Mouse (Mus musculus) hindbrain, embryonic 10.5 days (tissue): Measurements from ENCODE around the gene Creb3l4. TPM values are rescaled to one million over a fixed set of nuclear protein-coding genes. Genes with fewer than 3 reads are reported as not detected.

Experiments
- DNase-seq: peaks from one replicate; pipeline ENCODE4 v3.0.0-alpha.2; 2017; ENCODE audit warnings: low spot score
- H3K27ac ChIP-seq: fragments of 300-500 bp; sonication (generic); 2 replicates; pipeline ENCODE4 v1.5.1; 2016; ENCODE audit warnings: mild to moderate bottlenecking, moderate library complexity
- H3K27me3 ChIP-seq: fragments of 300-500 bp; sonication (generic); 2 replicates; pipeline ENCODE4 v1.6.1; 2016; ENCODE audit warnings: mild to moderate bottlenecking; ENCODE audit not compliant: poor library complexity, insufficient read depth, severe bottlenecking
- H3K36me3 ChIP-seq: fragments of 300-500 bp; sonication (generic); 2 replicates; pipeline ENCODE4 v1.6.1; 2016; ENCODE audit warnings: mild to moderate bottlenecking, moderate library complexity
- H3K4me1 ChIP-seq: fragments of 300-500 bp; sonication (generic); replicated peaks from 2 replicates; pipeline ENCODE4 v1.6.1; 2016; ENCODE audit warnings: mild to moderate bottlenecking
- H3K4me3 ChIP-seq: fragments of 300-500 bp; sonication (generic); 2 replicates; pipeline ENCODE4 v1.5.1; 2016; ENCODE audit warnings: mild to moderate bottlenecking, moderate library complexity
- H3K9me3 ChIP-seq: fragments of 300-500 bp; sonication (generic); 2 replicates; pipeline ENCODE4 v1.6.1; 2016; ENCODE audit warnings: mild to moderate bottlenecking, moderate library complexity
- WGBS: fragments of 180-500 bp; shearing (Covaris S2); methylation state at CpG from one replicate; pipeline ENCODE4 v1.1.7; 2016; 5-methylcytosine and 5-hydroxymethylcytosine counted together
- polyA plus RNA-seq: library from polyadenylated mRNA; unstranded; fragments of >200 nt; fragmentation: Nextera tagmentation; extraction: Ambion mirVana; gene quantifications from 2 replicates; pipeline ENCODE4 v1.2.1, GENCODE M21; 2016

Creb3l4 gene
- polyA plus RNA-seq, 1 experiment from 2014 or later = 4.2 TPM

- no peak overlapping the region for H3K4me3 ChIP-seq
- no peaks in the 10 kb centered on the region for H3K4me1 ChIP-seq
- WGBS = 84% methylated on average over 11 of the region's 11 CpGs
- no peaks in the 10 kb centered on the region for H3K9me3 ChIP-seq
- no peaks in the 10 kb centered on the region for H3K27me3 ChIP-seq
- DNase-seq = no peak
- no peak overlapping the region for H3K27ac ChIP-seq
- H3K36me3 ChIP-seq = no peaks in the 10 kb centered on the region
Observed at GRCm38 (mm10) chr3:90190859-90191510, 52.3 kb downstream of the Creb3l4 start.

Other genes starting within 250 kb of the Creb3l4 start
- 181 and 189 TPM in 2 replicates for gene Hax1, start 244.7 kb downstream of the Creb3l4 start, polyA plus RNA-seq
- 219 and 222 TPM in 2 replicates for gene 4933434E20Rik, start 191.9 kb downstream of the Creb3l4 start, polyA plus RNA-seq
- gene Ubap2l, start 190.9 kb downstream of the Creb3l4 start, polyA plus RNA-seq = 199 and 208 TPM in 2 replicates
- gene Tpm3, start 170.9 kb downstream of the Creb3l4 start, polyA plus RNA-seq = 541 and 592 TPM in 2 replicates
- 0.50 and 0.56 TPM in 2 replicates for gene Nup210l, start 139.4 kb downstream of the Creb3l4 start, polyA plus RNA-seq
- gene Rps27, start 29.9 kb downstream of the Creb3l4 start, polyA plus RNA-seq = 1,066 and 1,137 TPM in 2 replicates
- 25.5 and 27.8 TPM in 2 replicates for gene Rab13, start 29.8 kb downstream of the Creb3l4 start, polyA plus RNA-seq
- 91.4 and 95.7 TPM in 2 replicates for gene Jtb, start 11.9 kb downstream of the Creb3l4 start, polyA plus RNA-seq
- gene Slc39a1, start 4.7 kb upstream of the Creb3l4 start, polyA plus RNA-seq = 62.5 and 65.3 TPM in 2 replicates
- 20.8 and 28.4 TPM in 2 replicates for gene Crtc2, start 10.7 kb upstream of the Creb3l4 start, polyA plus RNA-seq
- 5.7 and 7.1 TPM in 2 replicates for gene Dennd4b, start 21.7 kb upstream of the Creb3l4 start, polyA plus RNA-seq
- 15.3 and 17.9 TPM in 2 replicates for gene Gatad2b, start 49.7 kb upstream of the Creb3l4 start, polyA plus RNA-seq
- 28.5 and 29.1 TPM in 2 replicates for gene Slc27a3, start 146.4 kb upstream of the Creb3l4 start, polyA plus RNA-seq
- gene Ints3, start 190.1 kb upstream of the Creb3l4 start, polyA plus RNA-seq = 37.6 and 39.7 TPM in 2 replicates
- gene Npr1, start 222.4 kb upstream of the Creb3l4 start, polyA plus RNA-seq = 3.0 TPM in 2 replicates
- gene Ilf2, start 232.6 kb upstream of the Creb3l4 start, polyA plus RNA-seq = 315 and 340 TPM in 2 replicates
- 60.9 and 69.1 TPM in 2 replicates for gene Snapin, start 247.5 kb upstream of the Creb3l4 start, polyA plus RNA-seq